Mouse (Mus musculus): ENCODE measurements around the gene Bcl7b.

GRCm38 (mm10) chr5:135224169-135224568 lies 56.1 kb downstream of the Bcl7b start:
- no peak for TF ChIP-seq POLR2A (IDR thresholded peaks at IDR 0.05; ENCODE audit: control insufficient read depth in 1 of 2, insufficient read depth in 1 of 2, low read depth in 1 of 2, low read length in 2 of 2, poor library complexity in 1 of 2)
- TF ChIP-seq CTCF (IDR thresholded peaks at IDR 0.05 in 2 of 3, conservative IDR thresholded peaks at IDR 0.05 in 1 of 3; ENCODE audit: control insufficient read depth in 1 of 3, insufficient read depth in 1 of 3, low read depth in 2 of 3, low read length in 3 of 3, poor library complexity in 1 of 3, severe bottlenecking in 1 of 3) = no peak
- no peak for TF ChIP-seq POLR2AphosphoS5 (IDR thresholded peaks at IDR 0.05; ENCODE audit: borderline replicate concordance, low read depth, low read length)
